Mouse (Mus musculus): ENCODE data around the gene Grb10. TPM values are rescaled to one million over a fixed set of nuclear protein-coding genes. Genes with fewer than 3 reads are reported as not detected.

Grb10 gene
- polyA plus RNA-seq, 1 experiment from 2014 or later = 267 TPM

- no peak for ATAC-seq (ENCODE audit: low FRiP score)
- Histone ChIP-seq H3K9ac (ENCODE audit: low read depth, low read length) (no peak overlapping the region), H3K4me2 (replicated peaks; ENCODE audit: low read depth, low read length) (no peak overlapping the region), H3K36me3 (ENCODE audit: control insufficient read depth, insufficient read depth, low read length) (no peaks in the 10 kb centered on the region), H3K27ac (ENCODE audit: low read depth, low read length) (no peak overlapping the region), H3K9me3 (ENCODE audit: control insufficient read depth, low read length) (no peaks in the 10 kb centered on the region), H3K27me3 (ENCODE audit: control insufficient read depth, insufficient read depth, low read length) (no peaks in the 10 kb centered on the region), H3K4me1 (replicated peaks; ENCODE audit: control insufficient read depth, insufficient read depth, low read length) (no peaks in the 10 kb centered on the region), H3K4me3 (ENCODE audit: low read depth, low read length) (no peak overlapping the region)
- DNase-seq (ENCODE audit: low spot score) = no peak
- 68% methylated on average over 5 of the region's 5 CpGs for WGBS
These were observed 133.5 kb downstream of the Grb10 start for GRCm38 (mm10) chr11:11904995-11905394.

DNA sequence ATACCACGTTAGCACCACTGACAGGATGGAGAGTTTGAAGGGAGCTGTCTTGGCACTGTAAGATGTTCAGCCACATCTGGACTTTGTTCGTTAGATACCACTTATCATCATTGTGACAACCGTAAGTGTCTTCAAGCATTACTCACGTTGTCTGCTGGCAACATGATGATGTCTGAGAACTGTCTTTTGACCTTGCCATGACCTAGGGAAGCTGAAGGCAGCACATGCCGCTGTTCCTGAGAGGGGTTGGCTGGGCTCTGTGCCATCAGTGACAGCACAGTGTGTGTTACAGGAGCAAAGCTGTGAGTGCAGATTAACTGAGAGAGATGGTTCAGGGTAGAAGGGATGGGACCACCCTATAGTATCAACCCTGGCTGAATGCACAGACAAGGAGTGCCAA is 137.0 kb downstream of the Grb10 start:
- WGBS = 71% methylated on average over 5 of the region's 5 CpGs
- Histone ChIP-seq H3K4me2 (replicated peaks; ENCODE audit: low read depth, low read length) (no peak overlapping the region), H3K36me3 (ENCODE audit: control insufficient read depth, insufficient read depth, low read length) (no peaks in the 10 kb centered on the region), H3K27ac (ENCODE audit: low read depth, low read length) (no peak overlapping the region), H3K4me1 (replicated peaks; ENCODE audit: control insufficient read depth, insufficient read depth, low read length) (no peaks in the 10 kb centered on the region), H3K9ac (ENCODE audit: low read depth, low read length) (no peak overlapping the region), H3K4me3 (ENCODE audit: low read depth, low read length) (no peak overlapping the region), H3K9me3 (ENCODE audit: control insufficient read depth, low read length) (no peaks in the 10 kb centered on the region), H3K27me3 (ENCODE audit: control insufficient read depth, insufficient read depth, low read length) (no peaks in the 10 kb centered on the region)
- no peak for ATAC-seq (ENCODE audit: low FRiP score)
- no peak for DNase-seq (ENCODE audit: low spot score)

- 87% methylated on average over 3 of the region's 3 CpGs for WGBS
These were observed 140.0 kb downstream of the Grb10 start for GRCm38 (mm10) chr11:11898496-11898895.

DNA sequence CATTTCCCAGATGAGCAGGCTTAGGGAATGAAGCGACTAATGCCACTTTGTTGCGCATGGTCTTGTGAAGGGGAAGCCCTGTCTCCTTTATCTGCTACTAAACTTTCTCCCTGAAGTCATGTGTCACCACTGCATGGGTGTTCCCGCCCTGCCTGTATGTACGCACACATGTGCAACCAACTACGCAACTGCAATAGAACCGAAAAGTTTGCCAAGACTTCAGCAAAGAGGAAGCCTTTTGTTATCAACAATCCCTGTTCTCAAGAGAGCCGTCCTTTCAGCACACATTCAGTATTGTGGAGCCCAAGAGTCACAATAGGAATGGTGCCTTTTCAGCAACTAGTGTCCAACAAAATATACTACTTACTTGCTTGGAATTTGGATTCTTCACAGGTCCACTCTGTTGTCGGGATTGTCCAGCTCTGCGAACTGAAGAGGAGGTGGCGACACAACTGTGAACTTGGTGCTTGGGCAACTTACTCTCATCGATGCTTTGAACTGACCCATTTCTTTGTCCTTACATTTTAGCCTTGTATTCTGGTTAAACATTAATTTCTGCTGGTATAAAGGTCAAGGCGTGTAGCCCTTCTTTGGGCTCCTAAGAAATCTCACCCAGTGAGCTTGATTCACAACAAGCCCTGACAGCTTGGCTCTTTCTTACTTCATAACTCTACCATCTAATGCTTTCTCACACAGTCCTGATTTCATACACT is 140.7 kb downstream of the Grb10 start, which contains the start of gene Ddc:
Gene Ddc (minus strand): TSS at position 500 of the 713 bp plus-strand sequence.
- WGBS = 80% methylated on average over 12 of the region's 12 CpGs
- DNase-seq (ENCODE audit: low spot score) (no peak), ATAC-seq (ENCODE audit: low FRiP score) (no peak)
- no peak within 1 kb of the TSS for H3K4me3 ChIP-seq (ENCODE audit: low read depth, low read length)
- no peaks in the 10 kb centered on the region for H3K9me3 ChIP-seq (ENCODE audit: control insufficient read depth, low read length)
- H3K36me3 ChIP-seq (ENCODE audit: control insufficient read depth, insufficient read depth, low read length) = no peaks in the 10 kb centered on the region
- H3K27me3 ChIP-seq (ENCODE audit: control insufficient read depth, insufficient read depth, low read length) = no peaks in the 10 kb centered on the region
- no peaks in the 10 kb centered on the region for H3K4me1 ChIP-seq (replicated peaks; ENCODE audit: control insufficient read depth, insufficient read depth, low read length)
- no peak within 1 kb of the TSS for H3K27ac ChIP-seq (ENCODE audit: low read depth, low read length)
- no peak within 1 kb of the TSS for H3K9ac ChIP-seq (ENCODE audit: low read depth, low read length)
- H3K4me2 ChIP-seq (replicated peaks; ENCODE audit: low read depth, low read length) = no peak within 1 kb of the TSS

More at GRCm38 (mm10) chr11:11898496-11898895, 140.0 kb downstream of the Grb10 start:
- no peak overlapping the region for H3K4me2 ChIP-seq (replicated peaks; ENCODE audit: low read depth, low read length)
- no peaks in the 10 kb centered on the region for H3K9me3 ChIP-seq (ENCODE audit: control insufficient read depth, low read length)
- H3K27ac ChIP-seq (ENCODE audit: low read depth, low read length) = no peak overlapping the region
- DNase-seq (ENCODE audit: low spot score) (no peak), ATAC-seq (ENCODE audit: low FRiP score) (no peak)
- H3K4me3 ChIP-seq (ENCODE audit: low read depth, low read length) = no peak overlapping the region
- no peaks in the 10 kb centered on the region for H3K36me3 ChIP-seq (ENCODE audit: control insufficient read depth, insufficient read depth, low read length)
- no peaks in the 10 kb centered on the region for H3K4me1 ChIP-seq (replicated peaks; ENCODE audit: control insufficient read depth, insufficient read depth, low read length)
- H3K9ac ChIP-seq (ENCODE audit: low read depth, low read length) = no peak overlapping the region
- no peaks in the 10 kb centered on the region for H3K27me3 ChIP-seq (ENCODE audit: control insufficient read depth, insufficient read depth, low read length)

DNA sequence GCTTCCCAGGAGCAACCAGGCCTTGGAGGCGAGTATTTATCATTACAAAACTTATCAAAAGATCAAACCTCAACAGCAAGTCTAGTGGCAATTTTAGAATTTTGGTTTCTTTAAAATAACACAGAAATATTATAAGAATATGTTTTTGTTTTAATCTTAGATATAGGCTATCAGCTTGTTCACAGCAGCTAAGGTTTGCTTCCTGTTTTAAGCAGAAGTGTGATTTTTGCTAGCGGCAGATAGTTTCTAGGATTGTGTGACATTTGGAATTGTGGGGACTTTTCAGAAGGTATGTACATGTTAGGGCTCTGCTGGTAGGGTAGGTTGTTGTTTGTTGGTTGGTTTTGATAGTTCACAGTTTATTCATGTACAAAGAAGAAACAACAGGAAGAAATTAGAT is 143.0 kb downstream of the Grb10 start:
- H3K4me1 ChIP-seq (replicated peaks; ENCODE audit: control insufficient read depth, insufficient read depth, low read length) = peaks cover under 1% of the 10 kb centered on the region; the same call in 1 of the 2 replicates
- no peak overlapping the region for H3K4me2 ChIP-seq (replicated peaks; ENCODE audit: low read depth, low read length)
- WGBS = 79% methylated on average over 2 of the region's 2 CpGs
- H3K27ac ChIP-seq (ENCODE audit: low read depth, low read length) = no peak overlapping the region
- no peaks in the 10 kb centered on the region for H3K9me3 ChIP-seq (ENCODE audit: control insufficient read depth, low read length)
- no peak overlapping the region for H3K4me3 ChIP-seq (ENCODE audit: low read depth, low read length)
- no peak for ATAC-seq (ENCODE audit: low FRiP score)
- H3K9ac ChIP-seq (ENCODE audit: low read depth, low read length) = no peak overlapping the region
- no peaks in the 10 kb centered on the region for H3K27me3 ChIP-seq (ENCODE audit: control insufficient read depth, insufficient read depth, low read length)
- H3K36me3 ChIP-seq (ENCODE audit: control insufficient read depth, insufficient read depth, low read length) = no peaks in the 10 kb centered on the region
- DNase-seq (ENCODE audit: low spot score) = no peak

- Histone ChIP-seq H3K36me3 (ENCODE audit: control insufficient read depth, insufficient read depth, low read length) (no peaks in the 10 kb centered on the region), H3K4me1 (replicated peaks; ENCODE audit: control insufficient read depth, insufficient read depth, low read length) (peaks cover 6% of the 10 kb centered on the region; the same call in 1 of the 2 replicates), H3K27ac (ENCODE audit: low read depth, low read length) (no peak overlapping the region), H3K4me3 (ENCODE audit: low read depth, low read length) (no peak overlapping the region), H3K9me3 (ENCODE audit: control insufficient read depth, low read length) (no peaks in the 10 kb centered on the region), H3K27me3 (ENCODE audit: control insufficient read depth, insufficient read depth, low read length) (no peaks in the 10 kb centered on the region), H3K9ac (ENCODE audit: low read depth, low read length) (no peak overlapping the region), H3K4me2 (replicated peaks; ENCODE audit: low read depth, low read length) (no peak overlapping the region)
- ATAC-seq (ENCODE audit: low FRiP score) (no peak), DNase-seq (ENCODE audit: low spot score) (no peak)
- WGBS = 92% methylated on average over 1 of the region's 1 CpGs
These were observed 144.7 kb downstream of the Grb10 start for GRCm38 (mm10) chr11:11893769-11894168.

DNA sequence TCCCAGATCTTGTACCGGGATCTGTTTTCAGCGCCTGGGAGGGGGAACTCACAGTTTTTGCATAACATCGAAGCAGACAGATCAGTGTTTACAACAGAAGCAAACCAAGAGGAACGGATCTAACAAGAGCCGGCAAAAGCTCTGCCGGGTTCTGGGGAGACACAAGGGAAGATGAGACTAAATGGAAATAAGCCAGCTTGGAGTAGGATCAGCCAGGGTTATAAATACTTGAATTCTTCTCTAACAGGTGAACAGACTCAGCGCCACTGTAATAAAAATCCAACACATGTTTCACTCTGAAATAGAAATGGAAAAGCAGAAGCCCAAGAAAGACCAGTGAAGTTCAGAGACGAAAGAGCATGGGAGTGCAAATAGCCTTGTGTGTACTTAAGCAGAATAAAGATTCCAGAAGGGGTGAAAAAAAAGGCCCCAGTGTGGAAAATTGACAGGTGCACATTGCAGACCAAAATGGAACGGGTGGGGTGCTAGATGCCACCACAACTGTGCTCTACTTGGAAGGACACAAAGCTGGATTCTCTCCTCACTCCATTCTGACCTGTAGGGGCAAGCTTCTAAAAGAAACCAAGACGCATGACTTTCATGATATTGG is 145.4 kb downstream of the Grb10 start:
- Histone ChIP-seq H3K4me2 (replicated peaks; ENCODE audit: low read depth, low read length) (no peak overlapping the region), H3K36me3 (ENCODE audit: control insufficient read depth, insufficient read depth, low read length) (no peaks in the 10 kb centered on the region), H3K27me3 (ENCODE audit: control insufficient read depth, insufficient read depth, low read length) (no peaks in the 10 kb centered on the region), H3K9me3 (ENCODE audit: control insufficient read depth, low read length) (no peaks in the 10 kb centered on the region), H3K4me1 (replicated peaks; ENCODE audit: control insufficient read depth, insufficient read depth, low read length) (peaks cover 6% of the 10 kb centered on the region; the same call in 1 of the 2 replicates), H3K4me3 (ENCODE audit: low read depth, low read length) (no peak overlapping the region), H3K27ac (ENCODE audit: low read depth, low read length) (no peak overlapping the region), H3K9ac (ENCODE audit: low read depth, low read length) (no peak overlapping the region)
- ATAC-seq (ENCODE audit: low FRiP score) (no peak), DNase-seq (ENCODE audit: low spot score) (no peak)
- 50% methylated on average over 10 of the region's 10 CpGs for WGBS

DNA sequence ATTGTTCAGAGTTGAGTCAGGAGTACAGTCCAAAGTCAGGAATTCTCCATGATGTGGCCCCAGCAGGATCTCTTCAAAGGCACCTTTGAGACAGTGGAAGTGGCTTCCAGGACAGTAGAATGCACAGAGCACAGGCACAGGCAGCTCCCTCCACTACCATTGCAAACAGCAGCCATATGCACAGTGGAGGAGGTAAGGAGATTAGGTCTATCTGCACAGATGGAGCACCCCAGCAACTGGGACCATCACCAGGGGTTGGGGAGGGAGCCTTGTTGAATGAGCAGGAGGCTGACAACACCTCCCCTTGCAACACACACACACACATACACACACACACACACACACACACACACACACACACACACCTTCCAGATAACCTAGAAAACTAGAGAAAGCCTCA is 146.7 kb downstream of the Grb10 start:
- H3K27ac ChIP-seq (ENCODE audit: low read depth, low read length) = no peak overlapping the region
- no peak overlapping the region for H3K4me3 ChIP-seq (ENCODE audit: low read depth, low read length)
- H3K9me3 ChIP-seq (ENCODE audit: control insufficient read depth, low read length) = no peaks in the 10 kb centered on the region
- H3K4me1 ChIP-seq (replicated peaks; ENCODE audit: control insufficient read depth, insufficient read depth, low read length) = peaks cover 6% of the 10 kb centered on the region; the same call in 1 of the 2 replicates
- no peaks in the 10 kb centered on the region for H3K36me3 ChIP-seq (ENCODE audit: control insufficient read depth, insufficient read depth, low read length)
- no peak overlapping the region for H3K9ac ChIP-seq (ENCODE audit: low read depth, low read length)
- H3K27me3 ChIP-seq (ENCODE audit: control insufficient read depth, insufficient read depth, low read length) = no peaks in the 10 kb centered on the region
- no peak overlapping the region for H3K4me2 ChIP-seq (replicated peaks; ENCODE audit: low read depth, low read length)
- ATAC-seq (ENCODE audit: low FRiP score) (no peak), DNase-seq (ENCODE audit: low spot score) (no peak)
